Mouse (Mus musculus) cerebellum, adult 2 months (tissue): ENCODE data around the gene Zcchc24.

Experiments
- CTCF ChIP-seq: fragments of 200-500 bp; IDR thresholded peaks from 2 replicates; pipeline ENCODE4 v1.5.1; 2011; ENCODE audit warnings: low read depth, mild to moderate bottlenecking, control low read depth, low read length, moderate library complexity, borderline replicate concordance; ENCODE audit not compliant: insufficient read depth
- POLR2A ChIP-seq: fragments of 200-500 bp; IDR thresholded peaks from 2 replicates; pipeline ENCODE4 v1.6.1; 2011; ENCODE audit warnings: low read length, control low read depth, borderline replicate concordance; ENCODE audit not compliant: insufficient read depth

- TF ChIP-seq CTCF (no peak), POLR2A (no peak)
Observed at GRCm38 (mm10) chr14:25787387-25787910, 18.6 kb upstream of the Zcchc24 start.
